Mouse (Mus musculus): Measurements from ENCODE around the gene Pxk. TPM values are rescaled to one million over a fixed set of nuclear protein-coding genes. Genes with fewer than 3 reads are reported as not detected.
A peak's percentile ranks its signal among the peaks of the same experiment; 100 is the strongest.

Pxk gene
- total and polyA plus RNA-seq, 2 experiments from 2014 or later, result 55.5 to 58.3 TPM

DNA sequence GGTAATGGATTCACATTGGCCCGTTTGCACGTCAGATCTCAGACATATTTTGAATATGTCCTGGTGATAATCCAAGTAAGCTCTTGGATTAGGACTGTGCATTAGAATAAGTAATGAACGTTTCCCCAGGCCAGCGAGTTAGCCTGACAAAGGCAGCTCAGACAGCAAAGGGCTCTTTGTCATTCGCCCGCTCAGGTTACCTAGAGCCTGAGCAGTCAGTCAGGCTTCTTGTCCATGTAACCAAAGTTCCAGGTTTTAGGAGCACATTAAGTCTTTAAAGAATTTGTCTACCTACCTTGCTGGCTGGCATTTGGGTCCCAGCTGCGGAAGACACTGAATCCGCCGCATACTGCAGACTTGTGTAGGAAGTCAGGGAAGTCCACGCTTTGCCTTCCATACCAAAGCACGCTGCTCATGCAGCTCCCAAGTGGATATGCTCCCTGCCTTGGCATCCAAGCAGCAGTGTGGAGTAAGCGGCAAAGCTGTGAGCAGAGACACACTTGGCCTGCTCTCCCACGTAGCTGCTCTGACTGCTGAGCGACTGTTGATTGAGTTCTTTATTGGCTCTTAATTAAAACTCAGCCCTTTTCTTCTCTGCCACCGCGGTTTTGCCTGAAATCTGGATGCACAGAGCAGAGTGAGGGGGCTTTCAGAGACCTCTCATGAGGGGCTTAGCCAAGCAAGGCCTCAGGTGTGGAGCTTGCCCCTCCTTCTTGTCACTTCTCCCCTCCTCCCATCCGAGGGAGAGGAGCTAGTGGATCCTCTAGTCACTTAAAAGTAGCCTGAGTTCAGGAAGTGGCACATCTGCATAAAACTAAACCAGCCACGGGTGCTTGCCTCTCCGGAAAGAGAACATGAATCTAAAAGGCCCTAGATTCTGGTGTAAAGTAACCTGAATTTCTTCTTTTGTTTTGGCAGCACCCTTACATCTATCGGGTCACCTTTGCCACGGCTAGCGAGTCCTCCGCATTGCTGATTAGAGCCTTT, 42.0 kb downstream of the Pxk start:
- Histone ChIP-seq H3K36me3 (ENCODE audit: insufficient read depth, low read length) (peaks cover 52% of the 10 kb centered on the region), H3K27ac (ENCODE audit: low read depth, low read length) (no peak overlapping the region), H3K4me2 (ENCODE audit: low read depth, low read length, poor library complexity, severe bottlenecking) (no peak overlapping the region), H3K4me1 (ENCODE audit: insufficient read depth, low read length) (no peaks in the 10 kb centered on the region), H3K4me3 (ENCODE audit: low read depth, low read length) (no peak overlapping the region), H3K9ac (replicated peaks; ENCODE audit: low read length, poor library complexity, severe bottlenecking) (no peak overlapping the region; the same call in 1 of the 2 replicates), H3K9me3 (ENCODE audit: low read length) (no peaks in the 10 kb centered on the region), H3K27me3 (ENCODE audit: insufficient read depth, low read length) (no peaks in the 10 kb centered on the region)
- no peak for TF ChIP-seq CTCF (IDR thresholded peaks at IDR 0.05)
- WGBS, result 37% methylated on average over 23 of the region's 23 CpGs
- DNase-seq (ENCODE audit: low spot score) (peak; percentile 14), ATAC-seq (ENCODE audit: low FRiP score) (no peak)

DNA sequence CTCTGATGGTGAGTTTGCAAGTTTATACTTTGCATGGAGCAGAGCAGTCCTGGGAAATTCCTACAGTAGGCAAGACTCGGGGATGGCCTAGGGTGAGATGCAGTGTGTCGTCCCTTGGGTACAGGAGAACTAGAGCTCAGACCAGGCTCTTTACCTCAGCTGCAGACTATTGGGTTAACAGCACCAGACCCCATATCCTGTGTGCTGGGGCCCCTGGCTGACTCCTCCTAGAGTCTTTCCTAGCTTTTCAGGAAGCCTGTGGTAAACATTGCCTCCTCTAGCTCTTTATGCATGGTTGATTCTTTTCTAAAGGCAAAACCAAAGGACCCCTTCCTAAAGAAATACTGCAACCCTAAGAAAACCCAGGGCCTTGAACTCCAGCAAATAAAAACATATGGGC, 43.1 kb downstream of the Pxk start:
- no peak overlapping the region for H3K4me3 ChIP-seq (ENCODE audit: low read depth, low read length)
- no peak for ATAC-seq (ENCODE audit: low FRiP score)
- no peak for TF ChIP-seq CTCF (IDR thresholded peaks at IDR 0.05)
- H3K36me3 ChIP-seq (ENCODE audit: insufficient read depth, low read length), result peaks cover 57% of the 10 kb centered on the region
- H3K4me1 ChIP-seq (ENCODE audit: insufficient read depth, low read length), result no peaks in the 10 kb centered on the region
- WGBS, result 62% methylated on average over 2 of the region's 2 CpGs
- DNase-seq (ENCODE audit: low spot score), result no peak
- no peaks in the 10 kb centered on the region for H3K27me3 ChIP-seq (ENCODE audit: insufficient read depth, low read length)
- no peak overlapping the region for H3K9ac ChIP-seq (replicated peaks; ENCODE audit: low read length, poor library complexity, severe bottlenecking)
- H3K27ac ChIP-seq (ENCODE audit: low read depth, low read length), result no peak overlapping the region
- H3K4me2 ChIP-seq (ENCODE audit: low read depth, low read length, poor library complexity, severe bottlenecking), result no peak overlapping the region
- no peaks in the 10 kb centered on the region for H3K9me3 ChIP-seq (ENCODE audit: low read length)

DNA sequence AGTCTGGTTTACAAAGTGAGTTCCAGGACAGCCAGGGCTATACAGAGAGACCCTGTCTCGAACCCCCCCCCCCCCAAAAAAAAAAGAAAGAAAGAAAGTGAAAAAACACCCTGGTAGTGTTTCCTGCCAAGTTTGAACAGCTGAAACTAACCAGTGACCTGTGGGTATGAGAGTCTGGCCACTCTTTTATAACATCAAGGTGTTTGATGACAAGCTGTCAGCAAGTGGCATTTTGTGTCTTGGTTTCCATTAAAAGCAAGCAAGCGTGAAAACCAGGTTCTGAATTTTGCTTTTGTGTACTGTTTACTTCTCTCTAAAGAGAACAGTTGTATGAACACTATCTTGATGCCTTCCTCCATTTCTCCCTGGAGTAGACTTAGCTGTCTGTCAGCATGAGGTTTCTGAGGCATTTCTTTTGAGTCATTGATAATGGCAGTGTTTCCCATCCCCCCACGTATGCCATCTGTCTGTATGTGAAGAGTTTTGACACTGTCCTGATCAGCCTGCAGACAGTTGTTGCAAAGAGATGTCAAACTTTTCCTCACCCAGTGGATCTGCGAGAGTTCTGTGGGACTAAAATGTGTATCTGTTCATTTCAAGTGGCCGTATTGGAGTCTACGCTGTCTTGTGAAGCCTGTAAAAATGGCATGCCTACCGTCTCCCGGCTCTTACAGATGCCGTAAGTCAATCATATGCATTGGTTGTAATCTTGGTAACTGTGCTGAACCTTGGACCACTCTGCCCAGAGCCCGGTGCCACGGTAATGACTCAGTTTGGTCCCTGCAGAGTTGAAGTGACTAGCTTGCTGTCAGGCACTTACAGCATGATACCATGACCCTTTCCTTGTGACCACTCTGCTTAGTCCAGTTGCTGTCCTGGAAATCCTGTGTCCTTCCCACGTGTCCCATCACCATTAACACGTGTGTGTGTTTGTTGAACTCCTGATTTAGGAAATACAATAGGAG, 47.9 kb downstream of the Pxk start:
- H3K4me2 ChIP-seq (ENCODE audit: low read depth, low read length, poor library complexity, severe bottlenecking), result no peak overlapping the region
- peaks cover 55% of the 10 kb centered on the region for H3K36me3 ChIP-seq (ENCODE audit: insufficient read depth, low read length)
- no peak for DNase-seq (ENCODE audit: low spot score)
- H3K4me3 ChIP-seq (ENCODE audit: low read depth, low read length), result no peak overlapping the region
- no peaks in the 10 kb centered on the region for H3K9me3 ChIP-seq (ENCODE audit: low read length)
- H3K27me3 ChIP-seq (ENCODE audit: insufficient read depth, low read length), result no peaks in the 10 kb centered on the region
- no peak overlapping the region for H3K27ac ChIP-seq (ENCODE audit: low read depth, low read length)
- no peak for TF ChIP-seq CTCF (IDR thresholded peaks at IDR 0.05)
- ATAC-seq (ENCODE audit: low FRiP score), result no peak
- H3K9ac ChIP-seq (replicated peaks; ENCODE audit: low read length, poor library complexity, severe bottlenecking), result no peak overlapping the region
- 90% methylated on average over 13 of the region's 13 CpGs for WGBS
- H3K4me1 ChIP-seq (ENCODE audit: insufficient read depth, low read length), result no peaks in the 10 kb centered on the region

DNA sequence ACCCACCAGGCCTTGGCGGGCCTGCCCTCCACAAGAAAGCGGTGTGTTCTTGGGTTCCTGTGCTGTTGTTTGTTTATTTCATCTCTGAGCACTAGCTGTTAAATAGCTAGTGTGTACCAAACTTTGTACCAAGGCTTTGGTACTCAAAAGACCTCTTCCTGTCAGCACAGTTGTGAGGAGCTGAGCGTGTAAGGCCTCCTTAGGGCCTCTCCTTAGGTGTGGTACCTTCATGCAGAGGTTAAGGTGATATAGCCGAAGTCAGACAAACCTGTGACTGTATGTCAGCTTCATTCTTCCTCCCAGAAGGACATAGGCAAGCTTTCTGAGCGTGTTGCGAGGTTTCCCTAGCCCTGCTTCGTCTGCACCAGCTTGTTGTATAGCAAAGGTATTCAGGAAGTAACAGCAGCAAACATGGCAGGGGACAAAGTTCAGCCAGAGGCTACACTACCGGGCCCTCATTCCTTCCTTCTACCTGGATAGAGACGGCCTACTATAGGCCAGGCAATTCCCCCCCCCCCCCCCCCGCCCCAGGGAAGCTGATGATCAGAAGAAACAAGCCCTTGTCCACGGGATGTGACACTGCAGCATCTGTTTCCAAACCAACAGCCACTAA, 48.7 kb downstream of the Pxk start:
- H3K36me3 ChIP-seq (ENCODE audit: insufficient read depth, low read length), result peaks cover 59% of the 10 kb centered on the region
- no peak overlapping the region for H3K9ac ChIP-seq (replicated peaks; ENCODE audit: low read length, poor library complexity, severe bottlenecking)
- ATAC-seq (ENCODE audit: low FRiP score), result no peak

DNA sequence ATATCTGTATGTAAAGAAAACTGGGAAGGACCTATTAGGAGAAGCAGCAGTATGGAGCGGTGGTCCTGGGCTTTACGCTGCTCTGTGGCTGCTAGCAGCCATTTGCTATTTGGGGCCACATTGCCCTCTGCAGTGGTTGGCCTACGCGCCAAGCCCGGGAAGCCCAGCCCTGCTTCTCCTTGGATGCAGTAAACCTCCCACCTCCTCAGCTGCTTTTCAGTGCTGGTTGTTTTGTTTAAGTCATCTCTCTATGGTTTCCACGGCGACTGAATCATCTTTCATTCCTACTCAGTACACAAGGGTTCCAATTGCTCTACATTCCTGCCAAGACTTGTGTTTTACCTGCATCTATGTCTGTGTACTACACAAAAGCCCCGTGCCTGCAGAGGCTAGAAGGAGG, 50.8 kb downstream of the Pxk start:
- no peak for TF ChIP-seq CTCF (IDR thresholded peaks at IDR 0.05)
- no peak for ATAC-seq (ENCODE audit: low FRiP score)

More for the DNA sequence above, 48.7 kb downstream of the Pxk start:
- Histone ChIP-seq H3K27me3 (ENCODE audit: insufficient read depth, low read length) (no peaks in the 10 kb centered on the region), H3K4me3 (ENCODE audit: low read depth, low read length) (no peak overlapping the region), H3K4me1 (ENCODE audit: insufficient read depth, low read length) (no peaks in the 10 kb centered on the region), H3K4me2 (ENCODE audit: low read depth, low read length, poor library complexity, severe bottlenecking) (no peak overlapping the region), H3K27ac (ENCODE audit: low read depth, low read length) (no peak overlapping the region), H3K9me3 (ENCODE audit: low read length) (no peaks in the 10 kb centered on the region)
- 92% methylated on average over 9 of the region's 11 CpGs for WGBS
- TF ChIP-seq CTCF (IDR thresholded peaks at IDR 0.05), result no peak
- DNase-seq (ENCODE audit: low spot score), result no peak

More for the DNA sequence above, 50.8 kb downstream of the Pxk start:
- no peak overlapping the region for H3K4me2 ChIP-seq (ENCODE audit: low read depth, low read length, poor library complexity, severe bottlenecking)
- no peaks in the 10 kb centered on the region for H3K4me1 ChIP-seq (ENCODE audit: insufficient read depth, low read length)
- no peak overlapping the region for H3K9ac ChIP-seq (replicated peaks; ENCODE audit: low read length, poor library complexity, severe bottlenecking)
- DNase-seq (ENCODE audit: low spot score), result no peak
- no peak overlapping the region for H3K27ac ChIP-seq (ENCODE audit: low read depth, low read length)
- H3K9me3 ChIP-seq (ENCODE audit: low read length), result no peaks in the 10 kb centered on the region
- WGBS, result 83% methylated on average over 8 of the region's 8 CpGs
- peaks cover 64% of the 10 kb centered on the region for H3K36me3 ChIP-seq (ENCODE audit: insufficient read depth, low read length)
- no peaks in the 10 kb centered on the region for H3K27me3 ChIP-seq (ENCODE audit: insufficient read depth, low read length)
- no peak overlapping the region for H3K4me3 ChIP-seq (ENCODE audit: low read depth, low read length)

Measured in midbrain, postnatal 0 days (tissue).